Mouse (Mus musculus): ENCODE results near the gene Mat2b. TPM values are rescaled to one million over a fixed set of nuclear protein-coding genes. Genes with fewer than 3 reads are reported as not detected.
A peak's percentile ranks its signal among the peaks of the same experiment; 100 is the strongest.

The Mat2b gene
- total and polyA plus RNA-seq, 2 experiments from 2014 or later, result 97.0 to 144 TPM

GRCm38 (mm10) chr11:40694311-40695087 is 504 bp downstream of the Mat2b start:
- H3K9ac ChIP-seq (replicated peaks; ENCODE audit: low read depth, low read length), result peak overlapping the region; percentile 81
- H3K4me3 ChIP-seq (ENCODE audit: low read depth, low read length), result peak overlapping the region; percentile 82
- under 1% methylated on average over 31 of the region's 31 CpGs for WGBS

GRCm38 (mm10) chr11:40693366-40693951 is 1.5 kb downstream of the Mat2b start:
- WGBS, result under 1% methylated on average over 16 of the region's 16 CpGs
- no peaks in the 10 kb centered on the region for H3K9me3 ChIP-seq (replicated peaks; ENCODE audit: control insufficient read depth, low read length)

More at GRCm38 (mm10) chr11:40694311-40695087, 504 bp downstream of the Mat2b start:
- TF ChIP-seq EP300 (IDR thresholded peaks at IDR 0.05; ENCODE audit: low read depth), result peak; percentile 80; the same call in 1 of the 2 replicates
- TF ChIP-seq CTCF (IDR thresholded peaks at IDR 0.05; ENCODE audit: low read depth), result no peak
- ATAC-seq (ENCODE audit: insufficient read depth, low read depth), result peak; percentile 62
- Histone ChIP-seq H3K27me3 (ENCODE audit: control insufficient read depth, insufficient read depth, low read length) (no peaks in the 10 kb centered on the region), H3K4me1 (ENCODE audit: control insufficient read depth, insufficient read depth) (peaks cover 21% of the 10 kb centered on the region), H3K4me2 (ENCODE audit: low read depth, low read length) (peak overlapping the region; percentile 90), H3K27ac (ENCODE audit: low read depth) (peak overlapping the region; percentile 95), H3K36me3 (replicated peaks; ENCODE audit: control insufficient read depth, insufficient read depth, low read length) (no peaks in the 10 kb centered on the region), H3K9me3 (replicated peaks; ENCODE audit: control insufficient read depth, low read length) (no peaks in the 10 kb centered on the region)
- DNase-seq (ENCODE audit: low spot score), result peak; percentile 92

DNA sequence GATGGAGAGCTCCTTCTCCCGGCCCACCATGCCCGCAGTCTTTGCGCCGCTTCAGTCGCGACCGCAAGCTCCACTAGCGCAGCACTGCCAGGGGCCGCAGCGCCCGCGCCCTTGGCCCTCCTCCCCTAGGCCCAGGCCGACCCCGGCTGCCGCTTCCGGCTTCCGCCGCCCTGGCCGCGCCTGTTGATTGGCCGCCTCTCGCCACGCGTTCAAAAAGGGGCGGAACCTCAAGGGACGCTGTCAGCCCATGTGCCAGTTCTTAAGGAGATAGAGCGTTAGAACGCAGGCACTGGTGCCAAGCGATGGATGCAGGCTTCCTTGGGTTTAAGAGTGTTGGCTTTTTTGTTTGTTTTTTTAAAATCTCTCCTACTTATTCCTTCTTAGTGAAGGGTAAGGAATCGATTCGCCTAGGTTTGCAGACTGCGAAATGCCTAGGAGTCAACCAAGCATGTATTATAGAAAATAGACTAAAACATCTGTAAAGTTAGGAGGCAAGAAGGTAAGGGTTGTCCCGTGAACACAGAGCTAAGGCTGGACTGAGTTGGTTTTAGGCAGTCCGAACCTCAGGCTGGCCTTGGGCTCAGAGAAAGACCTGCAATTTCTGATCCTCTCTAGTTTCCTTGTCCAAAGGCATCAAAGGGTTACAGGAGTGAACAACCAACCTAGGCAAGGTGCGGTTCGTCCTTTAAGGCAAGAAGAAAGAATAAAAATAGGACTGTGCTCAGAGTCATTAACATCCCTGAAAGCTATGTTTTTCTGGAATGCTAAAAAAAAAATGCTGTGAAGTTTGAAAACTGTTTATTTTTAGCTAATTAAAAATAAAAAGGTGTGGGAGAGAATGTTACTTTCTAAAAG is 2.3 kb downstream of the Mat2b start:
- DNase-seq (ENCODE audit: low spot score) (peak; percentile 95), ATAC-seq (ENCODE audit: insufficient read depth, low read depth) (peak; percentile 93)
- Histone ChIP-seq H3K27me3 (ENCODE audit: control insufficient read depth, insufficient read depth, low read length) (no peaks in the 10 kb centered on the region), H3K4me3 (ENCODE audit: low read depth, low read length) (peak overlapping the region; percentile 82), H3K27ac (ENCODE audit: low read depth) (peak overlapping the region; percentile 95), H3K4me1 (ENCODE audit: control insufficient read depth, insufficient read depth) (peaks cover 22% of the 10 kb centered on the region), H3K9ac (replicated peaks; ENCODE audit: low read depth, low read length) (peak overlapping the region; percentile 81), H3K36me3 (replicated peaks; ENCODE audit: control insufficient read depth, insufficient read depth, low read length) (0 out of 2 replicates have a peak, but pooled peaks cover under 1% of the 10 kb centered on the region), H3K9me3 (replicated peaks; ENCODE audit: control insufficient read depth, low read length) (no peaks in the 10 kb centered on the region), H3K4me2 (ENCODE audit: low read depth, low read length) (peak overlapping the region; percentile 90)
- no peak; the same call in 1 of the 2 replicates for TF ChIP-seq EP300 (IDR thresholded peaks at IDR 0.05; ENCODE audit: low read depth)
- no peak for TF ChIP-seq CTCF (IDR thresholded peaks at IDR 0.05; ENCODE audit: low read depth)
- WGBS, result 1% methylated on average over 36 of the region's 36 CpGs

More at GRCm38 (mm10) chr11:40693366-40693951, 1.5 kb downstream of the Mat2b start:
- Histone ChIP-seq H3K4me1 (ENCODE audit: control insufficient read depth, insufficient read depth) (peaks cover 22% of the 10 kb centered on the region), H3K9ac (replicated peaks; ENCODE audit: low read depth, low read length) (peak overlapping the region; percentile 81), H3K4me2 (ENCODE audit: low read depth, low read length) (peak overlapping the region; percentile 90), H3K36me3 (replicated peaks; ENCODE audit: control insufficient read depth, insufficient read depth, low read length) (no peaks in the 10 kb centered on the region), H3K4me3 (ENCODE audit: low read depth, low read length) (peak overlapping the region; percentile 82), H3K27ac (ENCODE audit: low read depth) (peak overlapping the region; percentile 95), H3K27me3 (ENCODE audit: control insufficient read depth, insufficient read depth, low read length) (no peaks in the 10 kb centered on the region)
- DNase-seq (ENCODE audit: low spot score) (peak; percentile 51), ATAC-seq (ENCODE audit: insufficient read depth, low read depth) (no peak)
- TF ChIP-seq EP300 (IDR thresholded peaks at IDR 0.05; ENCODE audit: low read depth) (no peak), CTCF (IDR thresholded peaks at IDR 0.05; ENCODE audit: low read depth) (no peak)

DNA sequence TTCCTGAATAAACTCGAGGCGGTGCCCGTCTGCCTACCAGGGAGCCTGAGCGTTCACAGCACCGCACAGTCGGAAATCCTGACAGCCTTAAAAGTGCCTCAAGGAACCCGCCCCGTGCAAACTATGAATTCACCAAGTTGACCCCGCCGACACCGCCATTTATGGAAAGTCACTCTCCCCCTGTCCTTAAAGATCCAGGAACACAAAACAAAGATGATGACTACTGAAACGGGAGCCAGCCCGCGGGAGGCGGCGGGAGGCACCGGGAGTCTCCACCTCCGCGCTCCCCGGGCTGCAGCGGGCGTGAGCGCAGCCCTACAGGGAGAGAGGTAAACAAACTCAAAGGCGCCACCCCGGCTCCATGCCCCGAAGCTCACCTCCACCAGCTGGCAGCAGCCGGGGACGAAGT is 2.9 kb downstream of the Mat2b start:
- 0% methylated on average over 26 of the region's 28 CpGs for WGBS
- Histone ChIP-seq H3K4me2 (ENCODE audit: low read depth, low read length) (peak overlapping the region; percentile 90), H3K9me3 (replicated peaks; ENCODE audit: control insufficient read depth, low read length) (no peaks in the 10 kb centered on the region), H3K36me3 (replicated peaks; ENCODE audit: control insufficient read depth, insufficient read depth, low read length) (peaks cover 6% of the 10 kb centered on the region), H3K27ac (ENCODE audit: low read depth) (peak overlapping the region; percentile 95), H3K9ac (replicated peaks; ENCODE audit: low read depth, low read length) (peak overlapping the region; percentile 81), H3K4me1 (ENCODE audit: control insufficient read depth, insufficient read depth) (peaks cover 22% of the 10 kb centered on the region), H3K27me3 (ENCODE audit: control insufficient read depth, insufficient read depth, low read length) (no peaks in the 10 kb centered on the region), H3K4me3 (ENCODE audit: low read depth, low read length) (peak overlapping the region; percentile 82)
- TF ChIP-seq CTCF (IDR thresholded peaks at IDR 0.05; ENCODE audit: low read depth), result no peak
- 0 out of 2 replicates have a peak, but pooled peaks have one; percentile 36 for TF ChIP-seq EP300 (IDR thresholded peaks at IDR 0.05; ENCODE audit: low read depth)
- DNase-seq (ENCODE audit: low spot score), result peak; percentile 34
- ATAC-seq (ENCODE audit: insufficient read depth, low read depth), result peak; percentile 36
